Mouse (Mus musculus) lung, embryonic 14.5 days (tissue): ENCODE measurements at regions not wholly inside any gene's neighbourhood (a gene's known extent, or its start where the extent isn't known, plus 50 kb on each side); places are given as distances from the start of the nearest gene placed in this dataset.
A peak's percentile ranks its signal among the peaks of the same experiment; 100 is the strongest.

Experiments used
- ATAC-seq: fragments of 200-750 bp; cut with Nextera tagmentation; 2 replicates; pipeline ENCODE4 v1.8.0; 2017; ENCODE audit warnings: mild to moderate bottlenecking, moderate TSS enrichment, moderate library complexity; ENCODE audit not compliant: insufficient read depth
- DNase-seq: peaks from one replicate; pipeline ENCODE4 v3.0.0-alpha.2; 2015
- H3K27ac ChIP-seq: fragments of 300-500 bp; sonication (generic); 2 replicates; pipeline ENCODE4 v1.5.1; 2014; ENCODE audit warnings: low read depth, mild to moderate bottlenecking, moderate library complexity
- H3K27me3 ChIP-seq: fragments of 300-500 bp; sonication (generic); 2 replicates; pipeline ENCODE4 v1.6.1; 2014; ENCODE audit warnings: low read length, control low read depth; ENCODE audit not compliant: insufficient read depth
- H3K36me3 ChIP-seq: fragments of 300-500 bp; sonication (generic); 2 replicates; pipeline ENCODE4 v1.6.1; 2014; ENCODE audit warnings: control low read depth; ENCODE audit not compliant: insufficient read depth
- H3K4me1 ChIP-seq: fragments of 300-500 bp; sonication (generic); 2 replicates; pipeline ENCODE4 v1.6.1; 2014; ENCODE audit warnings: antibody characterized with exemption, control low read depth; ENCODE audit not compliant: insufficient read depth
- H3K4me2 ChIP-seq: fragments of 300-500 bp; sonication (generic); 2 replicates; pipeline ENCODE4 v1.6.1; 2014; ENCODE audit warnings: mild to moderate bottlenecking
- H3K4me3 ChIP-seq: fragments of 300-500 bp; sonication (generic); 2 replicates; pipeline ENCODE4 v1.5.1; 2014; ENCODE audit warnings: low read depth, low read length
- H3K9ac ChIP-seq: fragments of 300-500 bp; sonication (generic); 2 replicates; pipeline ENCODE4 v1.6.1; 2014
- H3K9me3 ChIP-seq: fragments of 300-500 bp; sonication (generic); 2 replicates; pipeline ENCODE4 v1.6.1; 2016; ENCODE audit warnings: low read depth, low read length, control low read depth
- CTCF ChIP-seq: IDR thresholded peaks from 2 replicates; pipeline ENCODE4 v1.5.1; 2016; ENCODE audit warnings: antibody characterized with exemption, low read depth
- WGBS: fragments of 180-500 bp; shearing (Covaris S2); extraction: QIAGEN DNeasy Blood & Tissue Kit; methylation state at CpG from one replicate; pipeline ENCODE4 v1.1.7; 2014; 5-methylcytosine and 5-hydroxymethylcytosine counted together

GRCm38 (mm10) chr13:44206448-44206847, 421.9 kb downstream of the Cd83 start:
- ATAC-seq: no peak

GRCm38 (mm10) chr13:44207400-44208005, 422.9 kb downstream of the Cd83 start:
- no peak for ATAC-seq
- WGBS: 64% methylated on average over 11 of the region's 11 CpGs
- Histone ChIP-seq H3K9ac (no peak overlapping the region), H3K4me1 (peaks cover 8% of the 10 kb centered on the region), H3K27ac (no peak overlapping the region), H3K4me2 (no peak overlapping the region), H3K4me3 (no peak overlapping the region), H3K9me3 (no peaks in the 10 kb centered on the region), H3K27me3 (no peaks in the 10 kb centered on the region), H3K36me3 (no peaks in the 10 kb centered on the region)
- 0 out of 2 replicates have a peak, but pooled peaks have one; percentile 11 for TF ChIP-seq CTCF
- no peak for DNase-seq

More at GRCm38 (mm10) chr13:44206448-44206847, 421.9 kb downstream of the Cd83 start:
- no peak overlapping the region for H3K9ac ChIP-seq
- H3K27ac ChIP-seq: no peak overlapping the region
- 71% methylated on average over 4 of the region's 4 CpGs for WGBS
- H3K4me3 ChIP-seq: no peak overlapping the region
- DNase-seq: no peak
- peaks cover 8% of the 10 kb centered on the region for H3K4me1 ChIP-seq
- no peak overlapping the region for H3K4me2 ChIP-seq
- no peaks in the 10 kb centered on the region for H3K36me3 ChIP-seq
- no peaks in the 10 kb centered on the region for H3K9me3 ChIP-seq
- H3K27me3 ChIP-seq: no peaks in the 10 kb centered on the region
- TF ChIP-seq CTCF: no peak

GRCm38 (mm10) chr13:44209036-44209435, 424.5 kb downstream of the Cd83 start:
- no peaks in the 10 kb centered on the region for H3K36me3 ChIP-seq
- no peaks in the 10 kb centered on the region for H3K9me3 ChIP-seq
- H3K4me3 ChIP-seq: no peak overlapping the region
- ATAC-seq: no peak
- TF ChIP-seq CTCF: peak; percentile 15; the same call in 1 of the 2 replicates
- peak overlapping the region; percentile 46 for H3K4me2 ChIP-seq
- no peaks in the 10 kb centered on the region for H3K27me3 ChIP-seq
- H3K4me1 ChIP-seq: peaks cover 8% of the 10 kb centered on the region
- peak; percentile 54 for DNase-seq
- WGBS: 5% methylated on average over 11 of the region's 11 CpGs
- no peak overlapping the region for H3K27ac ChIP-seq
- H3K9ac ChIP-seq: no peak overlapping the region

GRCm38 (mm10) chr13:44210123-44210522, 425.5 kb downstream of the Cd83 start:
- peaks cover 8% of the 10 kb centered on the region for H3K4me1 ChIP-seq
- H3K27me3 ChIP-seq: no peaks in the 10 kb centered on the region
- no peaks in the 10 kb centered on the region for H3K36me3 ChIP-seq
- no peak overlapping the region for H3K9ac ChIP-seq
- no peak for TF ChIP-seq CTCF
- no peak overlapping the region for H3K4me3 ChIP-seq
- H3K4me2 ChIP-seq: no peak overlapping the region
- no peak overlapping the region for H3K27ac ChIP-seq
- peak; percentile 43 for DNase-seq
- no peaks in the 10 kb centered on the region for H3K9me3 ChIP-seq
- WGBS: 56% methylated on average over 6 of the region's 6 CpGs
- ATAC-seq: no peak

GRCm38 (mm10) chr13:44212356-44212755, 427.8 kb downstream of the Cd83 start:
- 62% methylated on average over 4 of the region's 4 CpGs for WGBS
- no peak for TF ChIP-seq CTCF
- ATAC-seq (no peak), DNase-seq (no peak)
- no peak overlapping the region for H3K9ac ChIP-seq
- H3K4me2 ChIP-seq: no peak overlapping the region
- H3K9me3 ChIP-seq: no peaks in the 10 kb centered on the region
- H3K36me3 ChIP-seq: no peaks in the 10 kb centered on the region
- peaks cover 8% of the 10 kb centered on the region for H3K4me1 ChIP-seq
- no peak overlapping the region for H3K27ac ChIP-seq
- no peaks in the 10 kb centered on the region for H3K27me3 ChIP-seq
- no peak overlapping the region for H3K4me3 ChIP-seq

DNA sequence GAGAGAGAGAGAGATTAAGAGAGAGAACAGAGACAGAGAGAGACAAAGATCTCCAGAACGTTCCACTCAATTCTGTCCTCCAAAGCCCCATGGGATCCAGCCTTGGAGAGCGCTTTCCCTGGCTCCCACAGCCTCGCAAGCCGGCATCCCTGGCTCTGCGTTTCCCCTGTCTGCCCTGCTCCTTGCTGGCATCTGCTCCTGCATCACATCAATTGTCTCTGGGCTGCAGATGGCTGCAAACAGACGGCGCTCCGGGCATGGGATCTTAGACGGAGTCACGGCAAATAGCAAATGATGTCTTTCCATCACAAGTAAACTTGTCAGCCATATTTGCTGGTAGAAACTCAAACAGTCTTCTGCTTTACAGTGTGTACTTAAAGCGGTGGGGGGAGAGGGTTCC, 428.4 kb downstream of the Cd83 start:
- no peak overlapping the region for H3K27ac ChIP-seq
- ATAC-seq (no peak), DNase-seq (no peak)
- no peaks in the 10 kb centered on the region for H3K9me3 ChIP-seq
- no peak overlapping the region for H3K4me3 ChIP-seq
- H3K9ac ChIP-seq: no peak overlapping the region
- no peaks in the 10 kb centered on the region for H3K27me3 ChIP-seq
- H3K4me1 ChIP-seq: peaks cover 8% of the 10 kb centered on the region
- H3K36me3 ChIP-seq: no peaks in the 10 kb centered on the region
- no peak overlapping the region for H3K4me2 ChIP-seq
- WGBS: 43% methylated on average over 11 of the region's 11 CpGs
- TF ChIP-seq CTCF: no peak

DNA sequence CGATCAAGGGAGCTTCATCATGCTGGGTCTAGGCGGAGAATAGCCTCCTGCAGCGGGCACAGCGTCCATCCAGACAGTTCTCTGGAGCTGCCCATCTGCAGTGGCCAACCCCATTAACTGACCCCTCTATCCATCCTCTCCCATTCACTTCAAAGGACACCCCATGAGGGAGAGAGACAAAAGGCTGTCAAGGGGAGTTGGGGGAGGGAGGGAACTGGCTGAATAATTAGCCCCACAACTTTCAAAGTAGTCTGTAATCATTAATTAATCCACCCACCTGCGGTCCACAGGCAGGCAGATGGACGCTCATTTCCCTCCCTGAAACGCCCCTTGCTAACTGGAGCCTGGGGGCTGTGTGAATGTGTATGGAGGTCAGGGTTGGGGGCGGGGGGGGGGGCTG, 433.7 kb downstream of the Cd83 start:
- Histone ChIP-seq H3K27ac (no peak overlapping the region), H3K4me1 (no peaks in the 10 kb centered on the region), H3K27me3 (no peaks in the 10 kb centered on the region), H3K9ac (no peak overlapping the region), H3K4me3 (no peak overlapping the region), H3K9me3 (no peaks in the 10 kb centered on the region), H3K36me3 (no peaks in the 10 kb centered on the region), H3K4me2 (no peak overlapping the region)
- TF ChIP-seq CTCF: no peak
- ATAC-seq (no peak), DNase-seq (no peak)
- WGBS: 57% methylated on average over 8 of the region's 8 CpGs
